Mouse (Mus musculus) MEL (cell line): ENCODE measurements around the gene Uap1.

Source experiments
- CTCF ChIP-seq, 3 experiments: IDR thresholded peaks in 2 of 3; conservative IDR thresholded peaks in 1 of 3; 2 replicates each; pipeline ENCODE4 v1.5.1; 2011 to 2012; ENCODE audit warnings: low read length in 3 of 3, low read depth in 2 of 3, mild to moderate bottlenecking in 2 of 3, improper control_type of control experiment in 1 of 3, inconsistent platforms in 1 of 3, mixed read lengths in 1 of 3, moderate library complexity in 1 of 3; ENCODE audit not compliant: control insufficient read depth in 1 of 3, insufficient read depth in 1 of 3, poor library complexity in 1 of 3, severe bottlenecking in 1 of 3
- MXI1 ChIP-seq: IDR thresholded peaks from 2 replicates; pipeline ENCODE4 v1.6.1; 2011; ENCODE audit warnings: mild to moderate bottlenecking, low read depth, low read length, improper control_type of control experiment

- TF ChIP-seq MXI1 (no peak), CTCF (IDR thresholded peaks at IDR 0.05 in 2 of 3, conservative IDR thresholded peaks at IDR 0.05 in 1 of 3; ENCODE audit: control insufficient read depth in 1 of 3, insufficient read depth in 1 of 3, low read depth in 2 of 3, low read length in 3 of 3, poor library complexity in 1 of 3, severe bottlenecking in 1 of 3) (no peak)
These were observed 17.2 kb upstream of the Uap1 start for GRCm38 (mm10) chr1:170191925-170192324.
